Mouse (Mus musculus) forebrain, embryonic 11.5 days (tissue): ENCODE data around the gene Ccl4. TPM values are rescaled to one million over a fixed set of nuclear protein-coding genes. Genes with fewer than 3 reads are reported as not detected.

Source experiments
- ATAC-seq: fragments of 200-750 bp; cut with Nextera tagmentation; replicated peaks from 2 replicates; pipeline ENCODE4 v1.8.0; 2017; ENCODE audit warnings: moderate TSS enrichment; ENCODE audit not compliant: low FRiP score
- DNase-seq: peaks from one replicate; pipeline ENCODE4 v3.0.0-alpha.2; 2017; ENCODE audit warnings: low spot score
- H3K27ac ChIP-seq: fragments of 300-500 bp; sonication (generic); 2 replicates; pipeline ENCODE4 v1.5.1; 2014; ENCODE audit warnings: low read depth, low read length
- H3K27me3 ChIP-seq: fragments of 300-500 bp; sonication (generic); 2 replicates; pipeline ENCODE4 v1.6.1; 2014; ENCODE audit warnings: mild to moderate bottlenecking, low read length, mixed read lengths; ENCODE audit not compliant: control insufficient read depth, insufficient read depth
- H3K36me3 ChIP-seq: fragments of 300-500 bp; sonication (generic); 2 replicates; pipeline ENCODE4 v1.6.1; 2014; ENCODE audit warnings: mild to moderate bottlenecking, low read length, moderate library complexity, mixed read lengths; ENCODE audit not compliant: control insufficient read depth, insufficient read depth
- H3K4me1 ChIP-seq: fragments of 300-500 bp; sonication (generic); replicated peaks from 2 replicates; pipeline ENCODE4 v1.6.1; 2014; ENCODE audit warnings: low read length, mixed read lengths; ENCODE audit not compliant: control insufficient read depth, insufficient read depth
- H3K4me2 ChIP-seq: fragments of 300-500 bp; sonication (generic); 2 replicates; pipeline ENCODE4 v1.6.1; 2014; ENCODE audit warnings: low read depth, mild to moderate bottlenecking, low read length, moderate library complexity, mixed read lengths; ENCODE audit not compliant: severe bottlenecking
- H3K4me3 ChIP-seq: fragments of 300-500 bp; sonication (generic); 2 replicates; pipeline ENCODE4 v1.5.1; 2014; ENCODE audit warnings: low read depth, low read length
- H3K9ac ChIP-seq: fragments of 300-500 bp; sonication (generic); 2 replicates; pipeline ENCODE4 v1.6.1; 2014; ENCODE audit warnings: low read length
- H3K9me3 ChIP-seq: fragments of 300-500 bp; sonication (generic); 2 replicates; pipeline ENCODE4 v1.6.1; 2016; ENCODE audit warnings: low read length, mixed read lengths; ENCODE audit not compliant: control insufficient read depth
- WGBS: fragments of 180-500 bp; shearing (Covaris S2); extraction: QIAGEN DNeasy Blood & Tissue Kit; methylation state at CpG from one replicate; pipeline ENCODE4 v1.1.7; 2014; 5-methylcytosine and 5-hydroxymethylcytosine counted together
- polyA plus RNA-seq: library from polyadenylated mRNA; unstranded; fragments of >200 nt; fragmentation: Nextera tagmentation; extraction: Ambion mirVana; gene quantifications from 2 replicates; pipeline ENCODE4 v1.2.1, GENCODE M21; 2014

Gene Ccl4
- polyA plus RNA-seq, 1 experiment from 2014 or later, result not detected

- Histone ChIP-seq H3K9me3 (no peaks in the 10 kb centered on the region), H3K27me3 (no peaks in the 10 kb centered on the region), H3K36me3 (no peaks in the 10 kb centered on the region), H3K27ac (no peak within 1 kb of the TSS), H3K4me1 (no peaks in the 10 kb centered on the region), H3K4me2 (no peak within 1 kb of the TSS), H3K4me3 (no peak within 1 kb of the TSS), H3K9ac (no peak within 1 kb of the TSS)
- no peak for DNase-seq
- ATAC-seq, result no peak
- 78% methylated on average over 1 of the region's 1 CpGs for WGBS
Observed at GRCm38 (mm10) chr11:83703705-83704104, 41.3 kb downstream of the Ccl4 start, which contains the start of gene Wfdc17. Gene Wfdc17 (plus strand): TSS chr11:83703991.

GRCm38 (mm10) chr11:83708715-83709114 is 46.3 kb downstream of the Ccl4 start, which contains the start of gene Wfdc18:
Gene Wfdc18 (plus strand): TSS chr11:83709015.
- Histone ChIP-seq H3K4me1 (no peaks in the 10 kb centered on the region), H3K27me3 (no peaks in the 10 kb centered on the region), H3K4me3 (no peak within 1 kb of the TSS), H3K9me3 (no peaks in the 10 kb centered on the region), H3K4me2 (no peak within 1 kb of the TSS), H3K27ac (no peak within 1 kb of the TSS), H3K9ac (no peak within 1 kb of the TSS), H3K36me3 (no peaks in the 10 kb centered on the region)
- WGBS, result 74% methylated on average over 4 of the region's 4 CpGs
- DNase-seq (no peak), ATAC-seq (no peak)

DNA sequence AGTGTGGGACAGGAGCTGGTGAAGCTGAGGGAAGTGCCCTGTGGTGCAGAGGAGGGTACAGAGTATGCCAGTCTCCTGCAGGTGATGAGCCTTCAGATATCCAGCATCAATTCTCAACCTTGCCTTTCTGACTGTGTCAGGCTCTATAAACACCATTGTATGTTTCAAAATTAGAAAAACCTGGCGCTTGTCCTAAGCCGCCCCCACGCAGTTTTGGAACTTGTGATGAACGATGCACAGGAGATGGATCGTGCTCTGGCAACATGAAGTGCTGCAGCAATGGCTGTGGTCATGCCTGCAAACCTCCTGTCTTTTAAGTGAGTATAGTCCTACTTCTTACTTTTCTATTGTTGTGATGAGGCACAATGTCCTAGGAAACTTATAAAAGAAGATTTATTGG is 47.3 kb downstream of the Ccl4 start:
- 94% methylated on average over 5 of the region's 5 CpGs for WGBS
- Histone ChIP-seq H3K4me3 (no peak overlapping the region), H3K9ac (no peak overlapping the region), H3K27me3 (no peaks in the 10 kb centered on the region), H3K27ac (no peak overlapping the region), H3K4me1 (no peaks in the 10 kb centered on the region), H3K36me3 (no peaks in the 10 kb centered on the region), H3K9me3 (no peaks in the 10 kb centered on the region), H3K4me2 (no peak overlapping the region)
- DNase-seq, result no peak
- no peak for ATAC-seq

DNA sequence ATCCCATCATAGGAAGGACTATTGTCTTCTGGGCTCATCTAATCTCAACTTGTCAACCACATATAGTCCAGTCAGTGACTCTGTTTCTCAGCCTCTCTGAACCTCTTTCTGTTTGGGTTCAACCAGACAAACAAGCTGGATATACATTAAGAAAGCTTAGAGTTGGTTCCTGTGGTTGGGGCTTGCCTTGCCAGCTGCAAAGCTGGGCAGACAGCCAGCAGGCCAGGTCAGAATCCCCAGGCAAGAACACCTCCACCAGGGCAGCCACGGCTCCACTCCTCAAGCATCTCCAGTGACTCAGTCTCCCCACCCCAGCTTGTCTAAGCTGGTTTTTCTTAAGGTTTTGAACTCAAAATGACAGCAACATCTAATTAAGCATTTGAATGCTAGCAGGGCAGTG is 50.3 kb downstream of the Ccl4 start:
- no peak overlapping the region for H3K4me3 ChIP-seq
- H3K4me1 ChIP-seq, result no peaks in the 10 kb centered on the region
- no peaks in the 10 kb centered on the region for H3K9me3 ChIP-seq
- ATAC-seq, result no peak
- no peaks in the 10 kb centered on the region for H3K36me3 ChIP-seq
- no peak for DNase-seq
- H3K4me2 ChIP-seq, result no peak overlapping the region
- H3K27me3 ChIP-seq, result no peaks in the 10 kb centered on the region
- H3K27ac ChIP-seq, result no peak overlapping the region
- WGBS, result 90% methylated on average over 1 of the region's 1 CpGs
- H3K9ac ChIP-seq, result no peak overlapping the region

GRCm38 (mm10) chr11:83713925-83714324 is 51.5 kb downstream of the Ccl4 start:
- Histone ChIP-seq H3K27me3 (no peaks in the 10 kb centered on the region), H3K4me1 (no peaks in the 10 kb centered on the region), H3K27ac (no peak overlapping the region), H3K4me2 (no peak overlapping the region), H3K9me3 (no peaks in the 10 kb centered on the region), H3K9ac (no peak overlapping the region), H3K36me3 (no peaks in the 10 kb centered on the region), H3K4me3 (no peak overlapping the region)
- 94% methylated on average over 2 of the region's 2 CpGs for WGBS
- no peak for ATAC-seq
- no peak for DNase-seq

Other genes starting within 250 kb of the Ccl4 start
- gene Gas2l2, start 233.1 kb upstream of the Ccl4 start, polyA plus RNA-seq, result not detected in 2 replicates
- gene 1700020L24Rik, start 224.9 kb upstream of the Ccl4 start, polyA plus RNA-seq, result 0.29 and 0.68 TPM in 2 replicates
- 1.9 and 2.1 TPM in 2 replicates for gene Mmp28, start 199.5 kb upstream of the Ccl4 start, polyA plus RNA-seq
- gene Taf15, start 189.5 kb upstream of the Ccl4 start, polyA plus RNA-seq, result 13.8 and 14.9 TPM in 2 replicates
- gene Heatr9, start 140.4 kb upstream of the Ccl4 start, polyA plus RNA-seq, result not detected in 2 replicates
- gene Ccl5, start 132.1 kb upstream of the Ccl4 start, polyA plus RNA-seq, result not detected in 2 replicates
- gene Ccl9, start 83.9 kb upstream of the Ccl4 start, polyA plus RNA-seq, result 1.1 and 1.3 TPM in 2 replicates
- gene Ccl6, start 69.5 kb upstream of the Ccl4 start, polyA plus RNA-seq, result 0.80 and 0.89 TPM in 2 replicates
- gene Rpl9-ps1, start 17.0 kb upstream of the Ccl4 start, polyA plus RNA-seq, result not detected in 2 replicates
- 0.63 and 0.95 TPM in 2 replicates for gene Ccl3, start 13.2 kb upstream of the Ccl4 start, polyA plus RNA-seq
- gene Wfdc17, start 41.4 kb downstream of the Ccl4 start, polyA plus RNA-seq, result 0.40 TPM in 1 of 2 replicates, not detected in the other
- not detected in 2 replicates for gene Wfdc18, start 46.4 kb downstream of the Ccl4 start, polyA plus RNA-seq
- not detected in 2 replicates for gene Wfdc21, start 84.4 kb downstream of the Ccl4 start, polyA plus RNA-seq
- gene Heatr6, start 91.1 kb downstream of the Ccl4 start, polyA plus RNA-seq, result 34.4 and 36.5 TPM in 2 replicates
- gene Hnf1b, start 187.5 kb downstream of the Ccl4 start, polyA plus RNA-seq, result not detected in 2 replicates